ENCODE assay signal across 9 mouse cellular contexts in the genomic region with DNA sequence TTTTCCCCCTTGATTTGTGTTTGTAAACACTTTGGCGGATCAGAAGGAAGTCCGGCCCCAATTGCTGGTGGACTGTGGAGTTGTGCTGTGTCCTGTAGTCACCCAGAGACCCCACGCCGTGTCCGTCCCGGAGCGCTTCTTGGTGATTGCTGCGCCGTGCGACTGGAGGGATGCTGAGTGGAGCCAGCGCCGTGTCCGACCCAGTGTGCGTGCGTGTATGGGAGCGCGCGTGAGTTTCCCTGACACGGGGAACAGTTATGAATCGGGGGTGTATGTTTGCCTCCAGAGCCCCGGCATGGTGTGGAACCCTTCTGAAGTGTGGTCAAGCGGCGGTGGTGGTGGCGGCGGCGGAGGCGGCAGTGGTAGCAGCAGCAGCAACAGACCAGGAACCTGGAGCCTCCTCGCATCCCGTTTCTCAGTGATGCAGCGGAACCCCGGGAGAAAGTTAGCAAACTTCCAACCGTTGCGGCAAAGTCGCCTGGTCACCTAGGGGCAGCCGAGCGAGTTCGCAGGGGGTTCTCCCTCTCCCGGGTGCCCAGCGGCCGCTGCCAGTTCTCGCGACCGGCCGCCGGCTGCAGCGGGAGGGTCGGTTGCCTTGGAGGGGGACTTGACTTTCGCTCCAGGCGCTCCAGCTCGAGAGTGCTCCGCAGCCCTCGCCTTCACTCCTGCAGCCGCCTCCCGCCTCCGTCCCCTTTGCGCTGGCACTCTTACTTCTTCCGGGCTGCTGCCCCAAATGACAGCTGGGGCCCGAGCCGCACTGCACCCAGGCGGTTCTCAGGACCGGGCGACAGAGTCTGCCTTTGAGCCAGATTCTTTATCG. TPM values are rescaled to one million over a fixed set of nuclear protein-coding genes. Genes with fewer than 3 reads are reported as not detected.
DNase-seq lines count a peak whose midpoint lies in the region; ATAC-seq and TF ChIP-seq lines count a peak whose summit lies in the region.
"Had no signal": no experiment of that assay in that cellular context is flagged by ENCODE, and none has a peak within 500 bp of the region (broad histone marks: within the 10 kb centered on the region; RNA-seq: fewer than 3 reads in every experiment).

No protein-coding gene starts in this region.

- TF ChIP-seq POLR2A in brain, embryonic 14.5 days (IDR thresholded peaks at IDR 0.05; ENCODE audit: borderline replicate concordance, extremely low read depth, insufficient read depth, insufficient read length, poor library complexity, severe bottlenecking), result no peak

- under 1% methylated on average over 60 of the region's 63 CpGs for WGBS in forebrain, embryonic 15.5 days
- whole genome bisulfite sequencing in hindbrain, embryonic 12.5 days, result under 1% methylated on average over 63 of the region's 63 CpGs
- 0% methylated on average over 60 of the region's 63 CpGs for WGBS in midbrain, postnatal 0 days

- TF ChIP-seq CTCF in layer of hippocampus, adult 2 months (conservative IDR thresholded peaks at IDR 0.05), result no peak
- TF ChIP-seq CTCF in brain, embryonic 14.5 days (IDR thresholded peaks at IDR 0.05; ENCODE audit: borderline replicate concordance, extremely low read depth, insufficient read depth, insufficient read length), result no peak
- no peak for TF ChIP-seq CTCF in midbrain, postnatal 0 days (IDR thresholded peaks at IDR 0.05)

- peak overlapping the region; percentile 55 for H3K4me3 ChIP-seq in layer of hippocampus, adult 2 months
- H3K4me3 ChIP-seq in forebrain, embryonic 15.5 days, result peak overlapping the region; percentile 56
- peak overlapping the region; percentile 52 for H3K4me3 ChIP-seq in hindbrain, embryonic 12.5 days
- H3K4me3 ChIP-seq in midbrain, postnatal 0 days (ENCODE audit: low read depth, low read length), result peak overlapping the region; percentile 37

- H3K9ac ChIP-seq in forebrain, embryonic 15.5 days (replicated peaks), result peak overlapping the region; percentile 59
- peak overlapping the region; percentile 60 for H3K9ac ChIP-seq in hindbrain, embryonic 12.5 days
- peak overlapping the region; percentile 34 for H3K9ac ChIP-seq in midbrain, postnatal 0 days (replicated peaks; ENCODE audit: low read length, poor library complexity, severe bottlenecking)

- no peak for DNase-seq in layer of hippocampus, adult 2 months (ENCODE audit: low spot score in 2 of 2)
- no peak for DNase-seq in layer of hippocampus, adult 9-11 months
- DNase-seq in brain, embryonic 14.5 days (ENCODE audit: low read depth), result peak; percentile 67
- DNase-seq in liver, result peak; percentile 7
- peak; percentile 45 for DNase-seq in midbrain, postnatal 0 days (ENCODE audit: low spot score)
- DNase-seq in thymus, postnatal 25 days, result peak; percentile 7

- peak overlapping the region; percentile 44; the same call in 1 of the 2 replicates for H3K27ac ChIP-seq in layer of hippocampus, adult 2 months
- H3K27ac ChIP-seq in forebrain, embryonic 15.5 days (replicated peaks), result peak overlapping the region; percentile 60
- no peak overlapping the region for H3K27ac ChIP-seq in hindbrain, embryonic 12.5 days
- no peak overlapping the region for H3K27ac ChIP-seq in midbrain, postnatal 0 days (ENCODE audit: low read depth, low read length)

- peak overlapping the region; percentile 96 for H3K4me2 ChIP-seq in forebrain, embryonic 15.5 days (replicated peaks)
- H3K4me2 ChIP-seq in hindbrain, embryonic 12.5 days (replicated peaks), result peak overlapping the region; percentile 92
- H3K4me2 ChIP-seq in midbrain, postnatal 0 days (ENCODE audit: low read depth, low read length, poor library complexity, severe bottlenecking), result peak overlapping the region; percentile 96

- 0 out of 2 replicates have a peak, but pooled peaks cover 9% of the 10 kb centered on the region for H3K27me3 ChIP-seq in forebrain, embryonic 15.5 days
- peaks cover 81% of the 10 kb centered on the region for H3K27me3 ChIP-seq in hindbrain, embryonic 12.5 days
- peaks cover 72% of the 10 kb centered on the region for H3K27me3 ChIP-seq in midbrain, postnatal 0 days (ENCODE audit: insufficient read depth, low read length)

- no peaks in the 10 kb centered on the region for H3K36me3 ChIP-seq in forebrain, embryonic 15.5 days
- H3K36me3 ChIP-seq in hindbrain, embryonic 12.5 days, result no peaks in the 10 kb centered on the region
- H3K36me3 ChIP-seq in midbrain, postnatal 0 days (ENCODE audit: insufficient read depth, low read length), result no peaks in the 10 kb centered on the region

- ATAC-seq in forebrain, embryonic 15.5 days (replicated peaks), result peak; percentile 44
- peak; percentile 73 for ATAC-seq in hindbrain, embryonic 12.5 days (ENCODE audit: low FRiP score)
- peak; percentile 70; the same call in 1 of the 2 replicates for ATAC-seq in midbrain, postnatal 0 days (ENCODE audit: low FRiP score)

- peaks cover 44% of the 10 kb centered on the region for H3K4me1 ChIP-seq in forebrain, embryonic 15.5 days
- H3K4me1 ChIP-seq in hindbrain, embryonic 12.5 days, result peaks cover 27% of the 10 kb centered on the region
- no peaks in the 10 kb centered on the region for H3K4me1 ChIP-seq in midbrain, postnatal 0 days (ENCODE audit: insufficient read depth, low read length)

- no peaks in the 10 kb centered on the region for H3K9me3 ChIP-seq in forebrain, embryonic 15.5 days
- no peaks in the 10 kb centered on the region for H3K9me3 ChIP-seq in hindbrain, embryonic 12.5 days (replicated peaks)
- H3K9me3 ChIP-seq in midbrain, postnatal 0 days (ENCODE audit: low read length), result no peaks in the 10 kb centered on the region

RNA-seq across cellular contexts. Expression of gene Creb5, which starts 0.7 kb away (rescaled TPM):
- total RNA-seq in layer of hippocampus, adult 2 months (2021), result 1 to 10 TPM; 5.0 to 5.6 TPM
- polyA plus RNA-seq in brain, embryonic 14.5 days (2012; rRNA removed), result 3.9 and 4.3 TPM in 2 replicates
- polyA plus RNA-seq in forebrain, embryonic 15.5 days (2015; fragmentation: Nextera tagmentation; extraction: Ambion mirVana), result 14.5 and 18.3 TPM in 2 replicates
- 7.9 and 10.8 TPM in 2 replicates for polyA plus RNA-seq in hindbrain, embryonic 12.5 days (2016; fragmentation: Nextera tagmentation; extraction: Ambion mirVana)
- total RNA-seq in midbrain, postnatal 0 days (2014; rRNA removed), result 2.3 and 3.2 TPM in 2 replicates
- polyA plus RNA-seq in midbrain, postnatal 0 days (2015; fragmentation: Nextera tagmentation; extraction: Ambion mirVana), result 1.6 and 1.7 TPM in 2 replicates
- total RNA-seq: MEL had no signal

Comparison
In these comparisons a context has a peak if more than half of its experiments do, and no peak if none do; other contexts are left out.
1. DNase-seq: peak in brain, embryonic 14.5 days (single experiment), liver (single experiment), midbrain, postnatal 0 days (single experiment) and thymus, postnatal 25 days (single experiment); none in layer of hippocampus, adult 2 months (0 of 2) and layer of hippocampus, adult 9-11 months (single experiment).
2. H3K27ac ChIP-seq: peak in layer of hippocampus, adult 2 months (single experiment) and forebrain, embryonic 15.5 days (single experiment); none in hindbrain, embryonic 12.5 days (single experiment) and midbrain, postnatal 0 days (single experiment).
3. Peak in every context shown above with its lines, with median percentiles within 50 percentile points of each other: H3K4me3 ChIP-seq, ATAC-seq, H3K4me2 ChIP-seq and H3K9ac ChIP-seq.